Mouse (Mus musculus) liver, embryonic 15.5 days (tissue): ENCODE data around the gene Slc30a5. TPM values are rescaled to one million over a fixed set of nuclear protein-coding genes. Genes with fewer than 3 reads are reported as not detected.
"Not testable (repeated sequence)": the region's sequence is repeated elsewhere in the genome, so short reads cannot be mapped to it uniquely, and the experiment has no call there.

ENCODE experiments used
- ATAC-seq: fragments of 200-750 bp; cut with Nextera tagmentation; 2 replicates; pipeline ENCODE4 v1.8.0; 2017; ENCODE audit warnings: moderate number of reproducible peaks, mild to moderate bottlenecking, moderate library complexity; ENCODE audit not compliant: insufficient read depth
- H3K27ac ChIP-seq: fragments of 300-500 bp; sonication (generic); replicated peaks from 2 replicates; pipeline ENCODE4 v1.5.1; 2015; ENCODE audit warnings: mild to moderate bottlenecking, inconsistent platforms
- H3K27me3 ChIP-seq: fragments of 300-500 bp; sonication (generic); 2 replicates; pipeline ENCODE4 v1.6.1; 2015; ENCODE audit warnings: mild to moderate bottlenecking, inconsistent platforms
- H3K36me3 ChIP-seq: fragments of 300-500 bp; sonication (generic); replicated peaks from 2 replicates; pipeline ENCODE4 v1.6.1; 2015; ENCODE audit warnings: moderate library complexity, mild to moderate bottlenecking, inconsistent platforms
- H3K4me1 ChIP-seq: fragments of 300-500 bp; sonication (generic); replicated peaks from 2 replicates; pipeline ENCODE4 v1.6.1; 2015; ENCODE audit warnings: inconsistent platforms
- H3K4me2 ChIP-seq: fragments of 300-500 bp; sonication (generic); 2 replicates; pipeline ENCODE4 v1.6.1; 2015; ENCODE audit warnings: moderate library complexity, mild to moderate bottlenecking, inconsistent platforms
- H3K4me3 ChIP-seq: fragments of 300-500 bp; sonication (generic); replicated peaks from 2 replicates; pipeline ENCODE4 v1.5.1; 2015; ENCODE audit warnings: mild to moderate bottlenecking, inconsistent platforms
- H3K9ac ChIP-seq: fragments of 300-500 bp; sonication (generic); 2 replicates; pipeline ENCODE4 v1.6.1; 2015; ENCODE audit warnings: moderate library complexity, mild to moderate bottlenecking, inconsistent platforms
- H3K9me3 ChIP-seq: fragments of 300-500 bp; sonication (generic); replicated peaks from 2 replicates; pipeline ENCODE4 v1.6.1; 2016; ENCODE audit warnings: inconsistent platforms
- WGBS: fragments of 180-500 bp; shearing (Covaris S2); methylation state at CpG from one replicate; pipeline ENCODE4 v1.1.7; 2015; ENCODE audit warnings: mixed read lengths; ENCODE audit not compliant: insufficient replicate concordance; 5-methylcytosine and 5-hydroxymethylcytosine counted together
- polyA plus RNA-seq: library from polyadenylated mRNA; unstranded; fragments of >200 nt; fragmentation: Nextera tagmentation; extraction: Ambion mirVana; gene quantifications from 2 replicates; pipeline ENCODE4 v1.2.1, GENCODE M21; 2015

Slc30a5 gene
- polyA plus RNA-seq, 1 experiment from 2014 or later, result 25.1 TPM

DNA sequence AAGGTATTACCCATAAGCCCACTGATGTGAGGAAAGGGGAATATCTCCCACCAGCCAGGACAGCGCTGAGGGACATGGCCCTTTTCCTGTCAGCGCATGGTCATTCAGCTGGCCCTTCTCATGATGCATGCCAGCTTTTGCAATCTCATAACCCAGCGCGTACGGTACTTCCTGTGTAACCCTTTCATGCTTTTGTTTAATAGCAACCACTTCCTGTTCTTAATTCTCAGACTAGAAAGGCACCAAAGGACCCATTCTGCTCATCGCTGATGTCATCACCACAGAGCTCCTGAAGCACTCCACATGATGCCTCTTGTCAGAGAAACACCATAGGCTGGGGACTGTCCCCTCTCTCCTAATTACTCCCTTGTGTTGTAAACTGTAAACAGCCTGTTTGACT is 33.1 kb upstream of the Slc30a5 start:
- Histone ChIP-seq H3K9me3 (no peaks in the 10 kb centered on the region), H3K4me1 (peaks cover 64% of the 10 kb centered on the region), H3K27ac (peak overlapping the region; percentile 77), H3K4me2 (peak overlapping the region; percentile 43), H3K27me3 (no peaks in the 10 kb centered on the region), H3K36me3 (no peaks in the 10 kb centered on the region), H3K9ac (no peak overlapping the region), H3K4me3 (no peak overlapping the region)
- ATAC-seq, result peak; percentile 31
- WGBS, result 11% methylated on average over 6 of the region's 6 CpGs

DNA sequence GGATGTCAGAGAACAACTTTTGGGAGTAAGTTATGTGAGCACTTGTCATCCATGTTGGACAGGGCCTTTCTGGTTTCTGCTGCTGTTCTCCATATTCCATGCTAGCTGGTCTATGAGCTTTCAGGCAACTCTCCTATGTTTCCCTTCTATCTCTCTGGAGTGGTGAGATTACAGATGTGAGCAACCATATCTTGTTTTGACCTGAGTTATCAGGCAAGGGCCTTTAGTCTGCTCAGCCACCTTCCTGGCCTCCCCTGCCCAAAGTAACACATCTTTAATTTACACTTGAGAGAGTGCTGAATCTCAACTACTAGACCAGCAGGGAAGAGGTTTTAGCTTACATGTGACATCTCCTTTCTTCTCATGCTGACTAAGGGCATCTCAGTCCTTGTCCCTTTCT is 32.5 kb upstream of the Slc30a5 start:
- ATAC-seq, result peak; percentile 86
- Histone ChIP-seq H3K9me3 (no peaks in the 10 kb centered on the region), H3K27ac (peak overlapping the region; percentile 77), H3K36me3 (no peaks in the 10 kb centered on the region), H3K27me3 (no peaks in the 10 kb centered on the region), H3K4me3 (no peak overlapping the region), H3K9ac (no peak overlapping the region), H3K4me2 (peak overlapping the region; percentile 43), H3K4me1 (peaks cover 67% of the 10 kb centered on the region)

DNA sequence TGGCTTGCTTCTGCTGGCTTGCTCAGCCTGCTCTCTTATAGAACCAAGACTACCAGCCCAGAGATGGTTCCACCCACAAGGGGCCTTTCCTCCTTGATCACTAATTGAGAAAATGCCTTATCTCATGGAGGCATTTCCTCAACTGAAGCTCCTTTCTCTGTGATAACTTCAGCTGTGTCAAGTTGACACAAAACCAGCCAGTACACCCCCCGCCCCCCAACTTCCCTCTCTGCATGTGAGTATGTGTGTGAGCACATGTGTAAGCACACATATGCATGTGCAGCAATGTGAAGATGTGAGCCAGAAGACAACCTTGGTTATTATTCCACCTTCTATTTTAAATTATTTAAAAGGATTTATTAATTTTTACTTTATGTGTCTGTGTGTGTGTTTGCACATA is 30.7 kb upstream of the Slc30a5 start:
- Histone ChIP-seq H3K4me1 (peaks cover 68% of the 10 kb centered on the region), H3K27ac (peak overlapping the region; percentile 76), H3K4me2 (peak overlapping the region; percentile 61), H3K4me3 (peak overlapping the region; percentile 43)
- ATAC-seq, result peak; percentile 66
- not testable (repeated sequence) for H3K9ac ChIP-seq, H3K36me3 ChIP-seq, H3K9me3 ChIP-seq, H3K27me3 ChIP-seq
- WGBS, result 24% methylated on average over 1 of the region's 1 CpGs

DNA sequence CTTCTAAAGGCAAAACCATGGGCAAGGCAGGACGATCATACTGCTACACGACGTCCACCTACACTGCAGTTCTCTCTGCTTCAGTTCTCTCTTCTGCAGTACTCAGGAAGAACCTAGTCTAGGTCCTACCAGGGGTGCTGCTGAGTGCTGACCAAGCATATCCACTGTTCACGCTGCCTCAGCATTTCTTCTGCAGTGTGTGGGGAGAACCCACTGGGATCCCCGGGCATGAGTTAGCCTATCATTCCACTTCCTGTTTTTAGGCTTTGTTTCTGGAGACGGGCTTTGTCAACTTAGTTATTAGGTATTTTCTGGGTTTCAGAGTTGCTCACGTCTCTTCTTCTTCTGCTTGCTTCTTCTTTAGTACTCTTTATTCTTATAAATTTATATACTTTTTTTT is 25.9 kb upstream of the Slc30a5 start:
- H3K4me2 ChIP-seq, result no peak overlapping the region
- H3K4me3 ChIP-seq, result no peak overlapping the region
- 48% methylated on average over 7 of the region's 7 CpGs for WGBS
- no peaks in the 10 kb centered on the region for H3K27me3 ChIP-seq
- no peak for ATAC-seq
- H3K36me3 ChIP-seq, result no peaks in the 10 kb centered on the region
- no peak overlapping the region for H3K27ac ChIP-seq
- peaks cover 32% of the 10 kb centered on the region for H3K4me1 ChIP-seq
- no peak overlapping the region for H3K9ac ChIP-seq
- no peaks in the 10 kb centered on the region for H3K9me3 ChIP-seq

DNA sequence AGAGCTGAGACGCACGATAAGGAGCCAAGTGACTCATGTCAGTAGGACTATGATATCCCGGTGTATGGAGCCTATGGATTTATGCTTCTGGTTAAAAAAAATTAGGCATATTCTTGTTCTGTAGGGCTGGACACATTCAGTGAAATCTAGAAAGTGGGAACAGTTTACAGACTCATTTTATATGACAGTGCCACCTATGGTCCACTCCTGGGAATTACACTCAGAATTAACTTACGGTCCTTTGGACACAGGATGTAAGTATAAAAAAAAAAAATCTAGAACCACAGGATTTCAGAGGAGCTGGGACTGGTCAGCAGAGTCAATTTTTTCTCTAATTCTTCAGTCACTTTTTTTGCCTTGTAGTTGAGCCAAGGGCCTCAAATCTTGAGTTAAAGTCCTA is 20.9 kb upstream of the Slc30a5 start:
- 36% methylated on average over 4 of the region's 4 CpGs for WGBS
- no peak for ATAC-seq
- no peaks in the 10 kb centered on the region for H3K36me3 ChIP-seq
- no peak overlapping the region for H3K4me2 ChIP-seq
- H3K4me1 ChIP-seq, result peaks cover 7% of the 10 kb centered on the region; the same call in 1 of the 2 replicates
- no peak overlapping the region for H3K4me3 ChIP-seq
- no peak overlapping the region for H3K27ac ChIP-seq
- H3K9me3 ChIP-seq, result no peaks in the 10 kb centered on the region
- no peaks in the 10 kb centered on the region for H3K27me3 ChIP-seq
- no peak overlapping the region for H3K9ac ChIP-seq

DNA sequence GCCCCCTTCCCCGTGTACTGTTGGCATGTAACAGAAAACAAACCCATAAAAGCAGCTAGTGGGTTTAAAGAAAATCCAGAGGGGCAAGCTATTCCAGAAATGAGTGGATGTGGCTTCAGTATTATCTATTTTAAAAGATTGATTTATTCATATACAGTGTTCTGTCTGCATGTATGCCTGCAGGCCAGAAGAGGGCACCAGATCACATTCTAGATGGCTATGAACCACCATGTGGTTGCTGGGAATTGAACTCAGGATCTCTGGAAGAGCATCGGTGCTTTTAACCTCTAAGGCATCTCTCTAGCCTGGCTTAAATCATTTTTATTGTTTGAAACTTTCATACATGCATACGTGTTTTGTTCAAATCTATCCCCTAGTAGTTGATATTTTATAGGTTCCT is 19.9 kb upstream of the Slc30a5 start:
- Histone ChIP-seq H3K36me3 (no peaks in the 10 kb centered on the region), H3K9ac (no peak overlapping the region), H3K27ac (no peak overlapping the region), H3K4me3 (no peak overlapping the region), H3K4me1 (no peaks in the 10 kb centered on the region), H3K4me2 (no peak overlapping the region), H3K9me3 (no peaks in the 10 kb centered on the region), H3K27me3 (no peaks in the 10 kb centered on the region)
- ATAC-seq, result no peak
- 60% methylated on average over 3 of the region's 3 CpGs for WGBS

DNA sequence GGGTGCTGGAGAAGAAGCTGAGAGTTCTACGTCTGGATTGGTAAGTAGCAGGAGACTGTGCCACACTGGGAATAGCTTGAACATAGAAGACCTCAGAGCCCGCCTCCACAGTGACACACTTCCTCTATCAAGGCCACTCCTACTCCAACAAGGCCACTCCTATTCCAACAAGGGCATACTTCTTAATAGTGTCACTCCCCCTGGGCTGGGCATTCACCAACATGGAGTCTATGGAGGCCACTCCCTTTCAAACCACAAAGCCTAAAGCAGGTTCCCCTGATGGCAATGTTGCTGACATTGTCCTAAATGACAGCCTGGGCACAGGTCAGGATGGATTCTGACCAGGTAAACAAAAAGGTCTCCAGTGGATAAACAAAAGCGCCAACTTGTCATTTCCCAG is 15.9 kb upstream of the Slc30a5 start:
- H3K9me3 ChIP-seq, result no peaks in the 10 kb centered on the region
- H3K4me2 ChIP-seq, result no peak overlapping the region
- no peak for ATAC-seq
- no peak overlapping the region for H3K27ac ChIP-seq
- no peak overlapping the region for H3K9ac ChIP-seq
- WGBS, result 76% methylated on average over 3 of the region's 3 CpGs
- no peaks in the 10 kb centered on the region for H3K4me1 ChIP-seq
- no peaks in the 10 kb centered on the region for H3K36me3 ChIP-seq
- no peaks in the 10 kb centered on the region for H3K27me3 ChIP-seq
- no peak overlapping the region for H3K4me3 ChIP-seq

DNA sequence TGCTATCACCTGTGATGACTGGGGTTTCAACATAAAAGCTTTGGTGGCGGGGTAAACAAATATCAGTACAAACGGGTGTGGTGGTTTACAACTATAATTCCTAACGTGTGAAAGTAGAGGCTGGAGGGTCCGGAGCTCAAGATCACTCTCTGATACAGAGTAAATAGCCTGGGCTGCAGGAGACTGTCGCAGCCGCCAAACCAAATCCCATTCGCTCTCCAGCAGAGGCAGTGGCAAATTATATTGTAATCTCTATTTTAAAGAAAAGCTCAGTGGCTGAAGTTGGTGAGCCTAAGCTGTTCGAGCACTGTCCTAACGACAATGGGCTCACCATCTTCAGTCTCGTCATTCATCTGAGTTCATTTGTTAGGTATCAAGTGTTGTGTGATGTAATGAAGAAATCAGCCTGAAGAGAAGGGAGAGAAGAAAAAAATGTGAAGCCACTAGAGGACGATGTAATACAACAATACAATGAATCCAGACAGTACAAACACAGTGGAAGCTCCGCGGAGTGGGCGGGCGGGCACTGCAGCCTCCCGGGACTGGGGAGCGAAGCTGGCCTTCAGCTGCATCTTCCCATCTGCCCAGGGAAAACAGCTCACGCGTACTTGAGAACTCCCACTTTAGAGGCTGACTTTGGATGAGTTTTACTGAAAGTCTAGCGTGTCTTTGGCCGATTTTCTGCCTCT is 13.8 kb upstream of the Slc30a5 start:
- H3K4me1 ChIP-seq, result no peaks in the 10 kb centered on the region
- no peaks in the 10 kb centered on the region for H3K27me3 ChIP-seq
- H3K9me3 ChIP-seq, result no peaks in the 10 kb centered on the region
- no peak overlapping the region for H3K4me3 ChIP-seq
- ATAC-seq, result no peak
- no peak overlapping the region for H3K4me2 ChIP-seq
- H3K36me3 ChIP-seq, result no peaks in the 10 kb centered on the region
- WGBS, result 59% methylated on average over 21 of the region's 21 CpGs
- H3K9ac ChIP-seq, result no peak overlapping the region
- H3K27ac ChIP-seq, result no peak overlapping the region

DNA sequence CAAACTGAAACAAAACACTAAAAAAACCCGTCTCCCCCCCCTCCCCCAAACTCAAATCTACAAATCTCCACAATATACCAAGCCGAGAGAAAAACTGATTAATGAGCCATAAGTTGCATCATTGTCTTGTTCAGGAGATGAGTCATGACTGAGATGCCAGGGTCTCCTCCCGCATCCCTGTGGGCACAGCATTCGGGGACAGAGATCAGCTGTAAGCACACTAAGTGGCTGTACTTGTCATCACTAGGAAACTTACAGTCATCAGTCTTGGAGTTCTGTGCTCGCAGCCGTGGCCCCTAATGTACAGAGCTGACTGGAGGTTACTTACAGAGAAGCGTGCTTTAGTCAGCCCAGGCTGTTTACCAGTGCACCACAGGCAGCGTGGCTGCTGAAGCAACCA is 13.0 kb upstream of the Slc30a5 start:
- H3K27me3 ChIP-seq, result no peaks in the 10 kb centered on the region
- H3K9ac ChIP-seq, result no peak overlapping the region
- H3K36me3 ChIP-seq, result no peaks in the 10 kb centered on the region
- H3K4me3 ChIP-seq, result no peak overlapping the region
- no peak overlapping the region for H3K4me2 ChIP-seq
- H3K4me1 ChIP-seq, result no peaks in the 10 kb centered on the region
- WGBS, result 64% methylated on average over 8 of the region's 8 CpGs
- H3K9me3 ChIP-seq, result no peaks in the 10 kb centered on the region
- no peak for ATAC-seq
- no peak overlapping the region for H3K27ac ChIP-seq

DNA sequence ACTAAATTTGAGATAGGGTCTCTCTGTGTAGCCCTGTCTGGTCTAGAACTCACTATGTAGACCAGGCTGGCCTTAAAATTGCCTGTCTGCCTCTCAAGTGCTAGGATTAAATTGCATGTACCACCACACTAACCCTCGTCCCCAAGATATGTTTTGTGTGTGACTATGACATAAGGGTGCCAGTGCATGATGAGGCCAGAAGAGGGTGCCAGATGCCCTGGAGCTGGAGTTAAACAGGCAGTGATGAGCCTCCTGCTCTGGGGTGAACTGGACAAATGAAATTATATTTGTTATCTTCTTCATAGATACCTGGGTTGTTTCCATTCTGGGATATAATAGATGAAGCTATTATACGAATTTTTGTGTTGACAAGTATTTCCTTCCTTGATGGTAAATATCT is 10.7 kb upstream of the Slc30a5 start:
- H3K27me3 ChIP-seq, result no peaks in the 10 kb centered on the region
- ATAC-seq, result no peak
- no peak overlapping the region for H3K27ac ChIP-seq
- no peaks in the 10 kb centered on the region for H3K4me1 ChIP-seq
- H3K9me3 ChIP-seq, result no peaks in the 10 kb centered on the region
- H3K9ac ChIP-seq, result no peak overlapping the region
- WGBS, result 50% methylated on average over 2 of the region's 2 CpGs
- no peaks in the 10 kb centered on the region for H3K36me3 ChIP-seq
- no peak overlapping the region for H3K4me3 ChIP-seq
- no peak overlapping the region for H3K4me2 ChIP-seq

DNA sequence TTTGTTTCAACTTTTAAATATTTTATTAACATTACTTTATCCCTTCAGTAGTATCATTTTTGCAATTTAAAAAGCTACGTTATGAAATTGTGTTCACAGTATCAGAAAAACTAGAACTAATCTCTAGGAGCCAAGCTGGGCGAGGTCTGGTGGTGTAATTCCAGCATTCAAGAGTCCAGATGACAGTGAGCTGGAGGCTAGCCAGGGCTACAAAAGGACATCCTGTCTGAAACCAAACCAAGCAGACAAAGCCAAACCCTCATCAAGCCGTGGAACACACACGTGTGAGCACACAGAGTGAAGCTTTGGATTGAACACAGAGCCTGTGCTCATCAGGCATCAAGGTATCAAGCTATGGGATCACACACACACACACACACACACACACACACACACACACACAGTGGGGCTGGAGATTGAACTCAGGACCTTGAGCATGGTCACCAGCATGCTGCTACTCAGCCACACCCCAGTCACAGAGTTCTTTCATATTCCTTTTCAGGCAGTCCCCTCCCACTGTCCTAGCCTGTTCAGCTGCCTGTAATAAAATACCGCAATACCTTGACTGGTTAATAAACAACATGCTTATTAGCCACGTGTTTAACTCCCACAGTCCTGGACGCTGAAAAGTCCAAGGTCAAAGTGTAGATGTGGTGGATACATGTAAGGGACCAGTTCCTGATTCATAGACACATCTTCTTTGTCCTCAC is 9.9 kb upstream of the Slc30a5 start:
- Histone ChIP-seq H3K36me3 (no peaks in the 10 kb centered on the region), H3K27ac (no peak overlapping the region), H3K4me1 (no peaks in the 10 kb centered on the region), H3K9ac (no peak overlapping the region), H3K4me2 (no peak overlapping the region), H3K27me3 (no peaks in the 10 kb centered on the region), H3K9me3 (no peaks in the 10 kb centered on the region), H3K4me3 (no peak overlapping the region)
- 45% methylated on average over 7 of the region's 7 CpGs for WGBS
- peak; percentile 65; the same call in 1 of the 2 replicates for ATAC-seq

DNA sequence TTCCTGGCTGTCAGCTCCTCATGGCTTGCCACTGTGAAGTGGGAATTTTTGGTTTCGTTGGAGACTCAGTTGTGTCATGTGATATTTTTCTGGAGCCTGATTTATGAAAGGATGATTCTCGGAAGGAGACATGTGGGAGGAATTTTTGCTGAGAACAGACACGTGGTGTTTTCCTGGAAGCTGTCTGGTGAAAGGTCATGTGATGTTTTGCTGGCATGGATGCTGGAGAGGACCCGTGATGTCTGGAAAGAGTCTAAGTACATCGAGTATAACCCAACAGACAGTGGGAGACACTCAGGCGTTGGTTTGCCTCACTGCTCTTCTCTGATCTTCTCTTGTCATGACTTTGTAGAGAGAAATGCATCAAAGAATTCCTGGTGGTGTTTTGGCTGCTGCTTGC is 8.5 kb upstream of the Slc30a5 start:
- Histone ChIP-seq H3K4me1 (no peaks in the 10 kb centered on the region), H3K9ac (no peak overlapping the region), H3K9me3 (no peaks in the 10 kb centered on the region), H3K4me2 (no peak overlapping the region), H3K27me3 (no peaks in the 10 kb centered on the region), H3K27ac (no peak overlapping the region), H3K36me3 (no peaks in the 10 kb centered on the region), H3K4me3 (no peak overlapping the region)
- no peak for ATAC-seq
- WGBS, result 63% methylated on average over 6 of the region's 6 CpGs
